Mouse (Mus musculus) MEL (cell line): ENCODE results near the gene Plagl2. TPM values are rescaled to one million over a fixed set of nuclear protein-coding genes. Genes with fewer than 3 reads are reported as not detected.

Experiments used
- DNase-seq: peaks from one replicate; pipeline ENCODE4 v3.0.0; 2011; ENCODE audit warnings: low read depth, low spot score
- H3K27ac ChIP-seq: 2 replicates; pipeline ENCODE4 v1.5.1; 2012; ENCODE audit warnings: low read depth, mild to moderate bottlenecking, control low read depth, low read length, moderate library complexity; ENCODE audit not compliant: control insufficient read depth
- H3K27me3 ChIP-seq, 2 experiments: fragments of 150-350 bp in 1 of 2; sonication (generic) in 1 of 2; 2 replicates each; pipeline ENCODE4 v1.6.1; 2012; ENCODE audit warnings: low read length in 2 of 2, mild to moderate bottlenecking in 2 of 2, improper control_type of control experiment in 1 of 2, moderate library complexity in 1 of 2; ENCODE audit not compliant: insufficient read depth in 2 of 2, control insufficient read depth in 1 of 2
- H3K36me3 ChIP-seq, 2 experiments: 2 replicates each; pipeline ENCODE4 v1.6.1; 2012 to 2014; ENCODE audit warnings: low read length in 2 of 2, improper control_type of control experiment in 1 of 2, inconsistent platforms in 1 of 2, mild to moderate bottlenecking in 1 of 2; ENCODE audit not compliant: insufficient read depth in 2 of 2, control insufficient read depth in 1 of 2
- H3K4me1 ChIP-seq, 2 experiments: fragments of 150-350 bp in 1 of 2; sonication (generic) in 1 of 2; 2 replicates each; pipeline ENCODE4 v1.6.1; 2012; ENCODE audit warnings: low read length in 2 of 2, improper control_type of control experiment in 1 of 2, mild to moderate bottlenecking in 1 of 2; ENCODE audit not compliant: insufficient read depth in 2 of 2, control insufficient read depth in 1 of 2
- H3K4me3 ChIP-seq, 2 experiments: fragments of 150-350 bp in 1 of 2; sonication (generic) in 1 of 2; 2 replicates each; pipeline ENCODE4 v1.5.1; 2012; ENCODE audit warnings: low read depth in 2 of 2, low read length in 2 of 2, mild to moderate bottlenecking in 2 of 2, moderate library complexity in 2 of 2, control low read depth in 1 of 2, improper control_type of control experiment in 1 of 2; ENCODE audit not compliant: control insufficient read depth in 1 of 2, insufficient read depth in 1 of 2
- H3K79me2 ChIP-seq: 2 replicates; pipeline ENCODE4 v1.6.1; 2012; ENCODE audit warnings: mild to moderate bottlenecking, low read length, moderate library complexity; ENCODE audit not compliant: control insufficient read depth, poor library complexity, insufficient read depth
- H3K9ac ChIP-seq: 2 replicates; pipeline ENCODE4 v1.6.1; 2012; ENCODE audit warnings: low read depth, mild to moderate bottlenecking, control low read depth, low read length, moderate library complexity; ENCODE audit not compliant: control insufficient read depth, poor library complexity, severe bottlenecking
- H3K9me3 ChIP-seq: fragments of 150-350 bp; sonication (generic); replicated peaks from 2 replicates; pipeline ENCODE4 v1.6.1; 2012; ENCODE audit warnings: mild to moderate bottlenecking, low read length, improper control_type of control experiment, moderate library complexity; ENCODE audit not compliant: insufficient read depth
- BHLHE40 ChIP-seq: IDR thresholded peaks from 2 replicates; pipeline ENCODE4 v1.6.1; 2012; ENCODE audit warnings: low read depth, mild to moderate bottlenecking, inconsistent platforms, low read length, improper control_type of control experiment, borderline replicate concordance
- CHD1 ChIP-seq: IDR thresholded peaks from 2 replicates; pipeline ENCODE4 v1.6.1; 2012; ENCODE audit warnings: low read depth, mild to moderate bottlenecking, inconsistent platforms, low read length, improper control_type of control experiment
- E2F4 ChIP-seq: IDR thresholded peaks from 2 replicates; pipeline ENCODE4 v1.6.1; 2011; ENCODE audit warnings: low read depth, low read length, improper control_type of control experiment, borderline replicate concordance
- ELF1 ChIP-seq: IDR thresholded peaks from 2 replicates; pipeline ENCODE4 v1.6.1; 2014; ENCODE audit warnings: low read depth, mild to moderate bottlenecking, inconsistent platforms, low read length, improper control_type of control experiment, moderate library complexity
- GABPA ChIP-seq: IDR thresholded peaks from 2 replicates; pipeline ENCODE4 v1.6.1; 2012; ENCODE audit warnings: low read depth, mild to moderate bottlenecking, inconsistent platforms, low read length, improper control_type of control experiment, moderate library complexity
- HCFC1 ChIP-seq: IDR thresholded peaks from 2 replicates; pipeline ENCODE4 v1.6.1; 2012; ENCODE audit warnings: low read depth, mild to moderate bottlenecking, inconsistent platforms, low read length, improper control_type of control experiment, moderate library complexity
- KAT2A ChIP-seq: conservative IDR thresholded peaks from 2 replicates; pipeline ENCODE4 v1.6.1; 2012; ENCODE audit warnings: low read depth, low read length, improper control_type of control experiment, inconsistent platforms
- MEF2A ChIP-seq: IDR thresholded peaks from 2 replicates; pipeline ENCODE4 v1.6.1; 2014; ENCODE audit warnings: low read depth, mild to moderate bottlenecking, inconsistent platforms, low read length, improper control_type of control experiment; ENCODE audit not compliant: poor library complexity, insufficient replicate concordance, severe bottlenecking; ENCODE audit errors: extremely low read depth
- MXI1 ChIP-seq: IDR thresholded peaks from 2 replicates; pipeline ENCODE4 v1.6.1; 2011; ENCODE audit warnings: mild to moderate bottlenecking, low read depth, low read length, improper control_type of control experiment
- MYC ChIP-seq: IDR thresholded peaks from 2 replicates; pipeline ENCODE4 v1.6.1; 2011; ENCODE audit warnings: low read depth, mild to moderate bottlenecking, low read length, improper control_type of control experiment, moderate library complexity
- NELFE ChIP-seq: IDR thresholded peaks from 2 replicates; pipeline ENCODE4 v1.6.1; 2011; ENCODE audit warnings: low read depth, low read length, improper control_type of control experiment
- POLR2A ChIP-seq, 2 experiments: IDR thresholded peaks; 2 replicates each; pipeline ENCODE4 v1.6.1; 2011 to 2012; ENCODE audit warnings: low read length in 2 of 2, mild to moderate bottlenecking in 2 of 2, control low read depth in 1 of 2, improper control_type of control experiment in 1 of 2, low read depth in 1 of 2, moderate library complexity in 1 of 2; ENCODE audit not compliant: control insufficient read depth in 1 of 2, insufficient read depth in 1 of 2, poor library complexity in 1 of 2
- POLR2AphosphoS5 ChIP-seq: IDR thresholded peaks from 2 replicates; pipeline ENCODE4 v1.6.1; 2012; ENCODE audit warnings: low read depth, borderline replicate concordance, mild to moderate bottlenecking, inconsistent platforms, low read length, moderate library complexity, mixed read lengths
- RAD21 ChIP-seq: IDR thresholded peaks from 2 replicates; pipeline ENCODE4 v1.6.1; 2011; ENCODE audit warnings: mild to moderate bottlenecking, low read depth, low read length, improper control_type of control experiment
- RCOR1 ChIP-seq: IDR thresholded peaks from 2 replicates; pipeline ENCODE4 v1.6.1; 2012; ENCODE audit warnings: low read depth, mild to moderate bottlenecking, inconsistent platforms, low read length, improper control_type of control experiment
- SMC3 ChIP-seq: IDR thresholded peaks from 2 replicates; pipeline ENCODE4 v1.6.1; 2011; ENCODE audit warnings: low read depth, low read length, improper control_type of control experiment
- TBP ChIP-seq: IDR thresholded peaks from 2 replicates; pipeline ENCODE4 v1.8.0; 2011; ENCODE audit warnings: low read depth, low read length, improper control_type of control experiment
- TCF12 ChIP-seq: IDR thresholded peaks from 2 replicates; pipeline ENCODE4 v1.6.1; 2014; ENCODE audit warnings: low read depth, mild to moderate bottlenecking, inconsistent platforms, low read length, improper control_type of control experiment, moderate library complexity
- USF2 ChIP-seq, 2 experiments: IDR thresholded peaks; 2 replicates each; pipeline ENCODE4 v1.6.1; 2011 to 2012; ENCODE audit warnings: improper control_type of control experiment in 2 of 2, low read length in 2 of 2, borderline replicate concordance in 1 of 2, inconsistent platforms in 1 of 2, low read depth in 1 of 2, mild to moderate bottlenecking in 1 of 2; ENCODE audit not compliant: insufficient read depth in 1 of 2
- ZC3H11A ChIP-seq: IDR thresholded peaks from 2 replicates; pipeline ENCODE4 v1.6.1; 2012; ENCODE audit warnings: low read depth, mild to moderate bottlenecking, inconsistent platforms, low read length, improper control_type of control experiment
- ZNF384 ChIP-seq: IDR thresholded peaks from 2 replicates; pipeline ENCODE4 v1.6.1; 2012; ENCODE audit warnings: low read depth, mild to moderate bottlenecking, inconsistent platforms, low read length, improper control_type of control experiment
- polyA plus RNA-seq, 2 experiments: library from polyadenylated mRNA; stranded (reverse) in 1 of 2; unstranded in 1 of 2; fragments of >175 nt in 1 of 2; fragments of >200 nt in 1 of 2; gene quantifications; 2 replicates each; pipeline versions ENCODE4 v1.2.1 to v1.2.4; 2012; ENCODE audit warnings: low replicate concordance in 2 of 2, low read depth in 1 of 2; ENCODE audit not compliant: insufficient read length in 2 of 2, insufficient read depth in 1 of 2, missing spikeins in 1 of 2
- total RNA-seq: library from RNA; depleted of rRNA; stranded (reverse); fragments of 300-350 nt; gene quantifications from 2 replicates; pipeline ENCODE4 v1.2.3, GENCODE M21; 2012

Plagl2 gene
- total and polyA plus RNA-seq, 3 experiments, result 5.9 to 34.4 TPM; not detected in 1

- peak; percentile 60; the same call in 1 of the 2 replicates for TF ChIP-seq RCOR1
- no peak for TF ChIP-seq HCFC1
- no peak for TF ChIP-seq E2F4
- TF ChIP-seq MYC, result peak; percentile 86
- TF ChIP-seq NELFE, result no peak
- peak; percentile 95 for TF ChIP-seq TCF12
- TF ChIP-seq CHD1, result no peak
- TF ChIP-seq ELF1, result no peak
- 0 out of 2 replicates have a peak, but pooled peaks have one; percentile 17 for TF ChIP-seq ZC3H11A
- TF ChIP-seq RAD21, result no peak
- TF ChIP-seq MEF2A, result 0 out of 2 replicates have a peak, but pooled peaks have one; percentile 20
- TF ChIP-seq POLR2A (IDR thresholded peaks at IDR 0.05; ENCODE audit: control insufficient read depth in 1 of 2, insufficient read depth in 1 of 2, low read depth in 1 of 2, low read length in 2 of 2, poor library complexity in 1 of 2), result no peak
- TF ChIP-seq TBP, result peak; percentile 82
- TF ChIP-seq ZNF384, result peak; percentile 73; the same call in 1 of the 2 replicates
- peak; percentile 84; the same call in 1 of the 2 replicates for TF ChIP-seq MXI1
- no peak for TF ChIP-seq KAT2A
- TF ChIP-seq USF2 (IDR thresholded peaks at IDR 0.05; ENCODE audit: borderline replicate concordance in 1 of 2, insufficient read depth in 1 of 2, low read depth in 1 of 2, low read length in 2 of 2), result no peak
- TF ChIP-seq POLR2AphosphoS5, result no peak
- TF ChIP-seq SMC3, result no peak
- peak; percentile 86 for TF ChIP-seq BHLHE40
Measured at GRCm38 (mm10) chr2:153259864-153260674, 18.8 kb upstream of the Plagl2 start (continued).

- Histone ChIP-seq H3K27me3 (no peaks in the 10 kb centered on the region), H3K79me2 (no peaks in the 10 kb centered on the region), H3K9me3 (no peaks in the 10 kb centered on the region), H3K36me3 (peaks cover under 1 to 30% of the 10 kb centered on the region in 2 experiments), H3K4me1 (peaks cover 21 to 23% of the 10 kb centered on the region in 2 experiments), H3K4me3 (no peak overlapping the region), H3K9ac (peak overlapping the region; percentile 26), H3K27ac (peak overlapping the region; percentile 89)
- no peak for TF ChIP-seq GABPA
- 0 out of 2 replicates have a peak, but pooled peaks have one; percentile 9 for TF ChIP-seq RCOR1
- DNase-seq, result no peak
Measured at GRCm38 (mm10) chr2:153259030-153259863, 18.0 kb upstream of the Plagl2 start.
